Mouse (Mus musculus): ENCODE data around the gene Ap3b2. TPM values are rescaled to one million over a fixed set of nuclear protein-coding genes. Genes with fewer than 3 reads are reported as not detected.

Ap3b2 gene
- total RNA-seq (2023): not detected

GRCm38 (mm10) chr7:81493331-81494021 lies at the start of gene Ap3b2:
Gene Ap3b2 (minus strand): TSS chr7:81493925.

GRCm38 (mm10) chr7:81498181-81498580 lies 4.5 kb upstream of the Ap3b2 start, which contains the start of gene BC048679:
Gene BC048679 (minus strand): TSS chr7:81498281.

DNA sequence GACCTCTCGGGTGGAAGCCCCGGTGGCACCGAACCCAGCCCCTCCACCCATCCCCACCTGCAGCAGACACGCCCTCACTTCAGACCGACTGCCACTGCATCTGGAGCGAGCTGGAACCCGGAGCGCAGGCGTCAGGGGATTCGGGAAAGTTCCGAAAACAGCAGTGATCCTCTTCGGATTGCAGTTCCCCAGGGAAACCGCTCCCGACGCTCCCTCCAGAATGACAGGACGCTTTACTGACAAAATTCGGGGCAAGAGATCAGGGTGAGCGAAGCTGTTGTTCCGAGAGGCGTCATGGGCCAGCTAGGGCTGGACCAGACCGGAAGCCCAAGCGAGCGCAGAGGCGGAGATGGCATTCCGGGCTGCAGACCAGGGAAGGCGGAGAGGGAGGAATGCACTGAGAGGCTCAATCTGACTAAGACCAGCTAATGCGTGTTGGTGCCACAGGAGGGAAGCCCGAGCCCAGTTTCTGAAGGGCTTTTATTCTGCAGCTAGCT lies 38.5 kb downstream of the Ap3b2 start, which contains the start of gene Cpeb1:
Gene Cpeb1, minus strand, starts transcription at position 311 of the 497 bp plus-strand sequence.

Other genes starting within 250 kb of the Ap3b2 start
- 3,037 TPM for gene Rps17, start 148.7 kb downstream of the Ap3b2 start, total RNA-seq (2023)
- not detected for gene Cpeb1, start 38.5 kb downstream of the Ap3b2 start, total RNA-seq (2023)
- not detected for gene BC048679, start 4.4 kb upstream of the Ap3b2 start, total RNA-seq (2023)
- 1.0 TPM for gene Fsd2, start 73.0 kb upstream of the Ap3b2 start, total RNA-seq (2023)
- gene Whamm, start 77.3 kb upstream of the Ap3b2 start, total RNA-seq (2023): 30.5 TPM
- gene Homer2, start 213.6 kb upstream of the Ap3b2 start, total RNA-seq (2023): not detected